Mouse (Mus musculus) left cerebral cortex, adult 2 months (tissue): ENCODE measurements at regions not wholly inside any gene's neighbourhood (a gene's known extent, or its start where the extent isn't known, plus 50 kb on each side); places are given as distances from the start of the nearest gene placed in this dataset.

ENCODE experiments used
- DNase-seq, 2 experiments: peaks; one replicate each; pipeline ENCODE4 v3.0.0; 2021 to 2022; ENCODE audit warnings: low spot score in 2 of 2, mixed read lengths in 1 of 2; ENCODE audit errors: extremely low spot score in 1 of 2
- H3K27ac ChIP-seq: fragments of 200-600 bp; 2 replicates; pipeline ENCODE4 v1.8.1; 2022
- H3K4me3 ChIP-seq: fragments of 200-600 bp; 2 replicates; pipeline ENCODE4 v1.8.1; 2022
- CTCF ChIP-seq: fragments of 200-600 bp; IDR thresholded peaks from 2 replicates; pipeline ENCODE4 v1.8.1; 2022; ENCODE audit warnings: antibody characterized with exemption, mild to moderate bottlenecking, moderate library complexity
- intact Hi-C: fragments of 180-260 bp; cut with DNase I; formaldehyde crosslinking; loops from one replicate; pipeline ENCODE4 v1.15.1; 2025

- TF ChIP-seq CTCF, result no peak
- no peak overlapping the region for H3K4me3 ChIP-seq
- intact Hi-C loops, result no loop called here
- no peak overlapping the region for H3K27ac ChIP-seq
- no peak for DNase-seq
Measured at GRCm38 (mm10) chr1:129219098-129219497, 54.0 kb upstream of the Thsd7b start.

GRCm38 (mm10) chr1:129208806-129209205, 64.3 kb upstream of the Thsd7b start:
- no peak for TF ChIP-seq CTCF
- Histone ChIP-seq H3K27ac (no peak overlapping the region), H3K4me3 (no peak overlapping the region)
- no peak for DNase-seq
- intact Hi-C loops, result no loop called here

- intact Hi-C loops, result no loop called here
- DNase-seq, result no peak
- Histone ChIP-seq H3K27ac (no peak overlapping the region), H3K4me3 (no peak overlapping the region)
- TF ChIP-seq CTCF, result no peak
Measured at GRCm38 (mm10) chr1:129208406-129208805, 64.7 kb upstream of the Thsd7b start.

GRCm38 (mm10) chr1:129207674-129208073, 65.4 kb upstream of the Thsd7b start:
- no peak overlapping the region for H3K4me3 ChIP-seq
- H3K27ac ChIP-seq, result no peak overlapping the region
- no peak for DNase-seq
- intact Hi-C loops, result no loop called here
- no peak for TF ChIP-seq CTCF

- no peak for DNase-seq
- Histone ChIP-seq H3K4me3 (no peak overlapping the region), H3K27ac (no peak overlapping the region)
- intact Hi-C loops, result loop anchor here (5.0 kb wide), 2 partner anchors 302 to 303 kb away; no protein-coding TSS in a partner anchor
- no peak for TF ChIP-seq CTCF
Measured at GRCm38 (mm10) chr1:129180174-129180759, 92.8 kb upstream of the Thsd7b start.

GRCm38 (mm10) chr1:129169936-129170335, 103.2 kb upstream of the Thsd7b start:
- peak; percentile 39 to 60 for DNase-seq
- H3K27ac ChIP-seq, result no peak overlapping the region; the same call in 1 of the 2 replicates
- intact Hi-C loops, result loop anchor here (5.0 to 10.0 kb wide), 4 partner anchors 255 to 435 kb away; no protein-coding TSS in a partner anchor
- no peak overlapping the region for H3K4me3 ChIP-seq
- no peak for TF ChIP-seq CTCF

GRCm38 (mm10) chr1:129150643-129151042, 122.5 kb upstream of the Thsd7b start:
- Histone ChIP-seq H3K27ac (no peak overlapping the region), H3K4me3 (no peak overlapping the region)
- TF ChIP-seq CTCF, result no peak
- DNase-seq, result no peak
- intact Hi-C loops, result no loop called here

GRCm38 (mm10) chr1:129148733-129149388, 124.2 kb upstream of the Thsd7b start:
- Histone ChIP-seq H3K4me3 (no peak overlapping the region), H3K27ac (no peak overlapping the region)
- intact Hi-C loops, result no loop called here
- no peak for DNase-seq
- TF ChIP-seq CTCF, result no peak

- DNase-seq, result no peak
- no peak overlapping the region for H3K4me3 ChIP-seq
- TF ChIP-seq CTCF, result no peak
- no peak overlapping the region for H3K27ac ChIP-seq
- intact Hi-C loops, result no loop called here
Measured at GRCm38 (mm10) chr1:129146395-129147094, 126.6 kb upstream of the Thsd7b start.

- Histone ChIP-seq H3K4me3 (no peak overlapping the region), H3K27ac (no peak overlapping the region)
- intact Hi-C loops, result no loop called here
- TF ChIP-seq CTCF, result no peak
- DNase-seq, result no peak
Measured at GRCm38 (mm10) chr1:129138783-129139182, 134.3 kb upstream of the Thsd7b start.

GRCm38 (mm10) chr1:129106961-129107557, 166.0 kb upstream of the Thsd7b start:
- TF ChIP-seq CTCF, result no peak
- Histone ChIP-seq H3K4me3 (no peak overlapping the region), H3K27ac (no peak overlapping the region)
- intact Hi-C loops, result no loop called here
- DNase-seq, result no peak

GRCm38 (mm10) chr1:129100997-129101396, 172.1 kb upstream of the Thsd7b start:
- Histone ChIP-seq H3K4me3 (no peak overlapping the region), H3K27ac (no peak overlapping the region)
- DNase-seq, result no peak
- intact Hi-C loops, result no loop called here
- no peak for TF ChIP-seq CTCF
